Mouse (Mus musculus) limb, embryonic 14.5 days (tissue): ENCODE data around the gene Gm10644. TPM values are rescaled to one million over a fixed set of nuclear protein-coding genes. Genes with fewer than 3 reads are reported as not detected.

Source experiments
- ATAC-seq: fragments of 200-750 bp; cut with Nextera tagmentation; 2 replicates; pipeline ENCODE4 v1.8.0; 2017; ENCODE audit warnings: low read depth, moderate number of reproducible peaks, moderate TSS enrichment; ENCODE audit not compliant: low FRiP score
- DNase-seq: peaks from one replicate; pipeline ENCODE4 v3.0.0-alpha.2; 2015; ENCODE audit warnings: low spot score
- H3K27ac ChIP-seq: fragments of 300-500 bp; sonication (generic); replicated peaks from 2 replicates; pipeline ENCODE4 v1.5.1; 2014; ENCODE audit warnings: low read depth, mild to moderate bottlenecking, low read length, moderate library complexity, mixed read lengths
- H3K27me3 ChIP-seq: fragments of 300-500 bp; sonication (generic); 2 replicates; pipeline ENCODE4 v1.6.1; 2014; ENCODE audit warnings: low read length, mixed read lengths; ENCODE audit not compliant: control insufficient read depth, insufficient read depth
- H3K36me3 ChIP-seq: fragments of 300-500 bp; sonication (generic); 2 replicates; pipeline ENCODE4 v1.6.1; 2014; ENCODE audit warnings: mild to moderate bottlenecking, low read length, moderate library complexity, mixed read lengths; ENCODE audit not compliant: control insufficient read depth, insufficient read depth
- H3K4me1 ChIP-seq: fragments of 300-500 bp; sonication (generic); 2 replicates; pipeline ENCODE4 v1.6.1; 2014; ENCODE audit warnings: antibody characterized with exemption, low read length, mixed read lengths; ENCODE audit not compliant: control insufficient read depth, insufficient read depth
- H3K4me2 ChIP-seq: fragments of 300-500 bp; sonication (generic); replicated peaks from 2 replicates; pipeline ENCODE4 v1.6.1; 2014; ENCODE audit warnings: low read depth, mild to moderate bottlenecking, low read length, moderate library complexity; ENCODE audit not compliant: severe bottlenecking
- H3K4me3 ChIP-seq: fragments of 300-500 bp; sonication (generic); replicated peaks from 2 replicates; pipeline ENCODE4 v1.5.1; 2014; ENCODE audit warnings: low read length
- H3K9ac ChIP-seq: fragments of 300-500 bp; sonication (generic); 2 replicates; pipeline ENCODE4 v1.6.1; 2014; ENCODE audit warnings: mild to moderate bottlenecking, low read depth, low read length, moderate library complexity; ENCODE audit not compliant: severe bottlenecking
- H3K9me3 ChIP-seq: fragments of 300-500 bp; sonication (generic); 2 replicates; pipeline ENCODE4 v1.6.1; 2016; ENCODE audit warnings: low read length; ENCODE audit not compliant: control insufficient read depth
- POLR2A ChIP-seq: fragments of 200-500 bp; IDR thresholded peaks from 2 replicates; pipeline ENCODE4 v1.8.0; 2012; ENCODE audit warnings: inconsistent platforms, mild to moderate bottlenecking, moderate library complexity, borderline replicate concordance; ENCODE audit not compliant: insufficient read depth, insufficient read length; ENCODE audit errors: extremely low read depth
- WGBS: fragments of 180-500 bp; shearing (Covaris S2); extraction: QIAGEN DNeasy Blood & Tissue Kit; methylation state at CpG from one replicate; pipeline ENCODE4 v1.1.7; 2014; 5-methylcytosine and 5-hydroxymethylcytosine counted together
- polyA plus RNA-seq, 2 experiments: library from polyadenylated mRNA; depleted of rRNA in 1 of 2; stranded (reverse) in 1 of 2; unstranded in 1 of 2; fragments of >200 nt; fragmentation: Nextera tagmentation in 1 of 2; extraction: Ambion mirVana in 1 of 2; gene quantifications; 2 replicates each; pipeline versions ENCODE4 v1.2.1 to v1.2.3; 2012 to 2014

The Gm10644 gene
- polyA plus RNA-seq, 2 experiments, result 0.48 to 0.63 TPM

DNA sequence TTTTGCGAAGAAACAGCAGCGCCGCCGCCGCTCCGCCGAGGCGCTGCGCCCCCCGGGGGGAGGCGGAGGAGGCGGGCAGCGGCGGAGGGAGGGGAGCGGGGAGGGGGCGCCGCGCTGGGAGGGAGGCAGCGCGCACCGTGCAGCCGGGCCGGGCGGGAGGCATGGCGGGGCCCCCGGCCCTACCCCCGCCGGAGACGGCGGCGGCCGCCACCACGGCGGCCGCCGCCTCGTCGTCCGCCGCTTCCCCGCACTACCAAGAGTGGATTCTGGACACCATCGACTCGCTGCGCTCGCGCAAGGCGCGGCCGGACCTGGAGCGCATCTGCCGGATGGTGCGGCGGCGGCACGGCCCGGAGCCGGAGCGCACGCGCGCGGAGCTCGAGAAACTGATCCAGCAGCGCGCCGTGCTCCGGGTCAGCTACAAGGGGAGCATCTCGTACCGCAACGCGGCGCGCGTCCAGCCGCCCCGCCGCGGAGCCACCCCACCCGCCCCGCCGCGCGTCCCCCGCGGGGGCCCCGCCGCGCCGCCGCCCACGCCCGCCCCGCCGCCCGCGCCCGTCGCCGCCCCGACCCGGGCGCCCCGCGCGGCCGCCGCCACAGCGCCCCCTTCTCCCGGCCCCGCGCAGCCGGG is 42.6 kb upstream of the Gm10644 start, which contains the start of gene Samd1:
Samd1 (plus strand) TSS at position 162 of the 631 bp plus-strand sequence.
- peaks cover 43% of the 10 kb centered on the region for H3K36me3 ChIP-seq
- DNase-seq (no peak), ATAC-seq (peak; percentile 21; the same call in 1 of the 2 replicates)
- H3K4me3 ChIP-seq, result peak within 1 kb of the TSS; percentile 83
- peak within 1 kb of the TSS; percentile 97 for H3K27ac ChIP-seq
- no peaks in the 10 kb centered on the region for H3K9me3 ChIP-seq
- H3K4me1 ChIP-seq, result peaks cover 18% of the 10 kb centered on the region
- no peaks in the 10 kb centered on the region for H3K27me3 ChIP-seq
- H3K4me2 ChIP-seq, result peak within 1 kb of the TSS; percentile 86
- TF ChIP-seq POLR2A, result no peak
- 0% methylated on average over 39 of the region's 112 CpGs for WGBS
- H3K9ac ChIP-seq, result peak within 1 kb of the TSS; percentile 87

GRCm38 (mm10) chr8:83996567-83997505 is 41.8 kb upstream of the Gm10644 start:
- H3K36me3 ChIP-seq, result peaks cover 49% of the 10 kb centered on the region
- ATAC-seq (peak; percentile 85), DNase-seq (peak; percentile 92)
- H3K9me3 ChIP-seq, result no peaks in the 10 kb centered on the region
- H3K4me1 ChIP-seq, result peaks cover 18% of the 10 kb centered on the region
- under 1% methylated on average over 22 of the region's 103 CpGs for WGBS
- no peaks in the 10 kb centered on the region for H3K27me3 ChIP-seq
- peak overlapping the region; percentile 97 for H3K27ac ChIP-seq
- peak overlapping the region; percentile 87 for H3K9ac ChIP-seq
- peak overlapping the region; percentile 86 for H3K4me2 ChIP-seq
- H3K4me3 ChIP-seq, result peak overlapping the region; percentile 83
- 0 out of 2 replicates have a peak, but pooled peaks have one; percentile 34 for TF ChIP-seq POLR2A

DNA sequence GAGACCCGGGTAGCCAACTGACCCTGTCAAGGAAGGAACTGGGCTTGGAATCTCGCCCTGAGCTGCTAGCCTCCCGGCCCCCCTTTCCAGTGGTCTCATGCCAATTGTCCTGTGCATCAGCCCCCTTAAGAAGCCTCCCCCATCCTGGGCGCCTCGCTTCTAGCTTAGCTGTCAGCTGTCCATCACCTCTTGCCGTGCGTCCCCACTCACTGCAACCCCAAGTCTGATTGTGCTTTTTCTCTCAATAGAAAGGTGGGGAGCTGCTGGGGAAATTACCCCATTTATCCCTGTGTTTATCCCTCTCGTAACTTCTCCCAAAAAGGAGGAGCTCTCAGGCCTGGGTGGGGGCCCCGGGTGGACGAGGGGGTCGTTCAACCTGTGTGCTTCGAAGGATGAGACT is 41.0 kb upstream of the Gm10644 start:
- DNase-seq, result no peak
- Histone ChIP-seq H3K4me1 (peaks cover 14% of the 10 kb centered on the region), H3K9me3 (no peaks in the 10 kb centered on the region), H3K4me3 (peak overlapping the region; percentile 83), H3K36me3 (peaks cover 50% of the 10 kb centered on the region), H3K27ac (peak overlapping the region; percentile 97; the same call in 1 of the 2 replicates), H3K27me3 (no peaks in the 10 kb centered on the region), H3K4me2 (peak overlapping the region; percentile 86), H3K9ac (no peak overlapping the region)
- 13% methylated on average over 12 of the region's 12 CpGs for WGBS
- no peak for ATAC-seq
- TF ChIP-seq POLR2A, result no peak

DNA sequence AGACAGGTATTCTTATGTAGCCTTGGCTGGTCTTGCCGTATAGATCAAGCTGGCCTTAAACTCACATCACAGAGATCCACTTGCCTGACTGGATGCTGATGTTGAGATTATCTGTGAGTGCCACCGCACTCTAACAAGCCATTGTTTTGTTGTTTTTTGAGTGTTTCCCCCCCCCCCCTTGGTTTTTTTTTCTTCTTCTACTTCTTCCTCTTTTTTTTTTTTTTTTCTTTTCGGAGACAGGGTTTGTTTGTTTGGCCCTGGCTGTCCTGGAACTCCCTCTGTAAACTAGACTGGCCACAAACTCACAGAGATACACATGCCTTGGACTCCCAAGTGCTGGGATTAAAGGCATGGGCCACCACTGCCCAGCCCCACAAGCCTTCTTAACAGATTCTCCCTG is 39.0 kb upstream of the Gm10644 start:
- no peak overlapping the region for H3K9ac ChIP-seq
- no peak overlapping the region for H3K4me3 ChIP-seq
- 78% methylated on average over 3 of the region's 3 CpGs for WGBS
- H3K4me2 ChIP-seq, result no peak overlapping the region
- ATAC-seq (no peak), DNase-seq (no peak)
- H3K27ac ChIP-seq, result no peak overlapping the region
- H3K4me1 ChIP-seq, result peaks cover 8% of the 10 kb centered on the region
- H3K9me3 ChIP-seq, result no peaks in the 10 kb centered on the region
- peaks cover 50% of the 10 kb centered on the region for H3K36me3 ChIP-seq
- H3K27me3 ChIP-seq, result no peaks in the 10 kb centered on the region
- no peak for TF ChIP-seq POLR2A

DNA sequence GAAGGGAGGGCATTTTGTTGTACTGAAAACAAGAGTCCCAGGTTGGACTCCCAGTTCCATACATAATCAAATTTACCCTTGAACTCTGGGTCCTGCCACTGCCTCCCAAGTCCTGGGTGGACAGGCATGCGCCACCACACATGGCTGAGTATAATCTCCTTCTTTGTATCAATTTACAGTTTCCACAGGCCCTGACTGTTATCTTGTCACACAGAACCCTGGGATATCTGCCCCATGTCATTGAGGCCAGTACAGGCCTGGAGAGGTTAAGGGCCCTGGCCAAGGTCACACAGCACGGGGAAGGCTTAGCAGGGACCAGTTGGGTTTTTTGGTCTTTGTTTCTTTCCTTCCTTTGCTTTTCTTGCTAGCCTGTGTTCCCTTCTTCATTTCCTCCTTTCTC is 37.5 kb upstream of the Gm10644 start:
- TF ChIP-seq POLR2A, result no peak
- no peak for DNase-seq
- no peaks in the 10 kb centered on the region for H3K27me3 ChIP-seq
- H3K9me3 ChIP-seq, result no peaks in the 10 kb centered on the region
- no peak overlapping the region for H3K4me3 ChIP-seq
- no peak overlapping the region for H3K4me2 ChIP-seq
- H3K4me1 ChIP-seq, result peaks cover 4% of the 10 kb centered on the region
- H3K27ac ChIP-seq, result no peak overlapping the region
- 75% methylated on average over 2 of the region's 2 CpGs for WGBS
- ATAC-seq, result no peak
- H3K9ac ChIP-seq, result no peak overlapping the region
- peaks cover 61% of the 10 kb centered on the region for H3K36me3 ChIP-seq
